Mouse (Mus musculus) stomach, embryonic 16.5 days (tissue): Measurements from ENCODE around the gene Glis1. TPM values are rescaled to one million over a fixed set of nuclear protein-coding genes. Genes with fewer than 3 reads are reported as not detected.

Experiments used
- ATAC-seq: fragments of 200-750 bp; cut with Nextera tagmentation; 2 replicates; pipeline ENCODE4 v1.8.0; 2017; ENCODE audit warnings: moderate number of reproducible peaks, moderate TSS enrichment; ENCODE audit not compliant: insufficient read depth, low FRiP score
- H3K27ac ChIP-seq: fragments of 300-500 bp; sonication (generic); 2 replicates; pipeline ENCODE4 v1.5.1; 2014; ENCODE audit warnings: low read length
- H3K27me3 ChIP-seq: fragments of 300-500 bp; sonication (generic); 2 replicates; pipeline ENCODE4 v1.6.1; 2014; ENCODE audit warnings: low read length, control low read depth, mixed read lengths; ENCODE audit not compliant: control insufficient read depth, insufficient read depth
- H3K36me3 ChIP-seq: fragments of 300-500 bp; sonication (generic); 2 replicates; pipeline ENCODE4 v1.6.1; 2014; ENCODE audit warnings: low read length; ENCODE audit not compliant: control insufficient read depth, insufficient read depth
- H3K4me1 ChIP-seq: fragments of 300-500 bp; sonication (generic); 2 replicates; pipeline ENCODE4 v1.6.1; 2014; ENCODE audit warnings: low read length, control low read depth, mixed read lengths; ENCODE audit not compliant: control insufficient read depth, insufficient read depth
- H3K4me2 ChIP-seq: fragments of 300-500 bp; sonication (generic); 2 replicates; pipeline ENCODE4 v1.6.1; 2014; ENCODE audit warnings: low read depth, low read length, mixed read lengths
- H3K4me3 ChIP-seq: fragments of 300-500 bp; sonication (generic); replicated peaks from 2 replicates; pipeline ENCODE4 v1.5.1; 2014; ENCODE audit warnings: mild to moderate bottlenecking, low read length
- H3K9ac ChIP-seq: fragments of 300-500 bp; sonication (generic); 2 replicates; pipeline ENCODE4 v1.6.1; 2014; ENCODE audit warnings: low read length
- H3K9me3 ChIP-seq: fragments of 300-500 bp; sonication (generic); replicated peaks from 2 replicates; pipeline ENCODE4 v1.6.1; 2016; ENCODE audit warnings: low read length, control low read depth; ENCODE audit not compliant: control insufficient read depth
- WGBS: fragments of 180-500 bp; shearing (Covaris S2); extraction: QIAGEN DNeasy Blood & Tissue Kit; methylation state at CpG from one replicate; pipeline ENCODE4 v1.1.7; 2014; 5-methylcytosine and 5-hydroxymethylcytosine counted together
- polyA plus RNA-seq: library from polyadenylated mRNA; unstranded; fragments of >200 nt; fragmentation: Nextera tagmentation; extraction: Ambion mirVana; gene quantifications from 2 replicates; pipeline ENCODE4 v1.2.1, GENCODE M21; 2015

The Glis1 gene
- polyA plus RNA-seq, 1 experiment from 2014 or later: 0.87 TPM

- 83% methylated on average over 4 of the region's 4 CpGs for WGBS
- Histone ChIP-seq H3K9ac (no peak overlapping the region), H3K36me3 (no peaks in the 10 kb centered on the region), H3K27ac (no peak overlapping the region), H3K27me3 (peaks cover 4% of the 10 kb centered on the region; the same call in 1 of the 2 replicates), H3K4me2 (no peak overlapping the region), H3K4me1 (0 out of 2 replicates have a peak, but pooled peaks cover 5% of the 10 kb centered on the region), H3K9me3 (no peaks in the 10 kb centered on the region), H3K4me3 (no peak overlapping the region)
- no peak for ATAC-seq
Observed at GRCm38 (mm10) chr4:107484221-107484575, 49.8 kb downstream of the Glis1 start.

GRCm38 (mm10) chr4:107485903-107486302, 51.5 kb downstream of the Glis1 start:
- no peak overlapping the region for H3K4me3 ChIP-seq
- H3K27ac ChIP-seq: no peak overlapping the region
- H3K36me3 ChIP-seq: no peaks in the 10 kb centered on the region
- no peaks in the 10 kb centered on the region for H3K4me1 ChIP-seq
- ATAC-seq: no peak
- H3K27me3 ChIP-seq: no peaks in the 10 kb centered on the region
- no peaks in the 10 kb centered on the region for H3K9me3 ChIP-seq
- H3K9ac ChIP-seq: no peak overlapping the region
- WGBS: 65% methylated on average over 5 of the region's 5 CpGs
- no peak overlapping the region for H3K4me2 ChIP-seq

- ATAC-seq: no peak; the same call in 1 of the 2 replicates
- WGBS: 80% methylated on average over 20 of the region's 20 CpGs
- Histone ChIP-seq H3K9ac (no peak overlapping the region), H3K4me2 (no peak overlapping the region), H3K9me3 (no peaks in the 10 kb centered on the region), H3K4me1 (no peaks in the 10 kb centered on the region), H3K27me3 (no peaks in the 10 kb centered on the region), H3K27ac (no peak overlapping the region), H3K36me3 (no peaks in the 10 kb centered on the region), H3K4me3 (no peak overlapping the region)
Observed at GRCm38 (mm10) chr4:107489121-107489840, 54.9 kb downstream of the Glis1 start.

- Histone ChIP-seq H3K4me2 (no peak overlapping the region), H3K9me3 (no peaks in the 10 kb centered on the region), H3K36me3 (no peaks in the 10 kb centered on the region), H3K27ac (no peak overlapping the region), H3K4me3 (no peak overlapping the region), H3K27me3 (no peaks in the 10 kb centered on the region), H3K4me1 (no peaks in the 10 kb centered on the region), H3K9ac (no peak overlapping the region)
- WGBS: 42% methylated on average over 5 of the region's 5 CpGs
- no peak for ATAC-seq
Observed at GRCm38 (mm10) chr4:107492991-107493390, 58.6 kb downstream of the Glis1 start.

- no peaks in the 10 kb centered on the region for H3K36me3 ChIP-seq
- no peak overlapping the region for H3K9ac ChIP-seq
- no peaks in the 10 kb centered on the region for H3K9me3 ChIP-seq
- 76% methylated on average over 9 of the region's 9 CpGs for WGBS
- no peak overlapping the region for H3K4me3 ChIP-seq
- no peak for ATAC-seq
- H3K4me2 ChIP-seq: no peak overlapping the region
- no peaks in the 10 kb centered on the region for H3K27me3 ChIP-seq
- no peak overlapping the region for H3K27ac ChIP-seq
- H3K4me1 ChIP-seq: no peaks in the 10 kb centered on the region
Observed at GRCm38 (mm10) chr4:107495751-107496430, 61.5 kb downstream of the Glis1 start.

DNA sequence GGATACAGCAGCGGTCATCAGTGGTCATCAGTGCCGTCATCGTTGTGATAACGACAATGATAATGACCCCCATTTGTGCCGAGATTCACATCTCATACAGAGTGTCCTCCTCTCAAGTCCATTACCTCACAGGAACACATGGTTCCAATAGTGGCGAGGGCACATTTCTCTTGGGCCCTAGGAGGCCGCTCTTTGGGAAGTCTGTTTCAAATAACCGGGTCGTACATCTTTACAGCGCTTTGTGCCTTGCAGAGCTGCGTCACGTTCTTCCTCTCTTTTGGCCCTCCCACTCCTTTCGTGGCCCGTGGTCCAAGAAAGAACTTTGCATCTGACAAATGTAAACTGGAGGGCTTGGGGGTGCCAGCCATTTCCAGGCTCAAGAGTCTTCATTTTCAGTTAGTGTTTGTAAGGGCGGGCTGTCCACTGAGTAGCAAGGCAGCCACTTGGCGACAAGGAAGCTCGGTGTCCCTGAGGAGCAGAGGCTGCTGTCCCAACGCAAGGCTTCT, 63.1 kb downstream of the Glis1 start:
- Histone ChIP-seq H3K27ac (no peak overlapping the region), H3K27me3 (no peaks in the 10 kb centered on the region), H3K4me1 (peaks cover 4% of the 10 kb centered on the region; the same call in 1 of the 2 replicates), H3K4me3 (no peak overlapping the region), H3K36me3 (no peaks in the 10 kb centered on the region), H3K9ac (no peak overlapping the region), H3K9me3 (no peaks in the 10 kb centered on the region), H3K4me2 (no peak overlapping the region)
- no peak for ATAC-seq
- WGBS: 84% methylated on average over 18 of the region's 18 CpGs

GRCm38 (mm10) chr4:107502601-107503051, 68.2 kb downstream of the Glis1 start:
- peak overlapping the region; percentile 50; the same call in 1 of the 2 replicates for H3K27ac ChIP-seq
- H3K27me3 ChIP-seq: no peaks in the 10 kb centered on the region
- peak; percentile 54; the same call in 1 of the 2 replicates for ATAC-seq
- 44% methylated on average over 10 of the region's 10 CpGs for WGBS
- H3K4me1 ChIP-seq: peaks cover 8% of the 10 kb centered on the region
- no peaks in the 10 kb centered on the region for H3K9me3 ChIP-seq
- H3K4me2 ChIP-seq: no peak overlapping the region
- no peak overlapping the region for H3K9ac ChIP-seq
- H3K36me3 ChIP-seq: no peaks in the 10 kb centered on the region
- no peak overlapping the region for H3K4me3 ChIP-seq

DNA sequence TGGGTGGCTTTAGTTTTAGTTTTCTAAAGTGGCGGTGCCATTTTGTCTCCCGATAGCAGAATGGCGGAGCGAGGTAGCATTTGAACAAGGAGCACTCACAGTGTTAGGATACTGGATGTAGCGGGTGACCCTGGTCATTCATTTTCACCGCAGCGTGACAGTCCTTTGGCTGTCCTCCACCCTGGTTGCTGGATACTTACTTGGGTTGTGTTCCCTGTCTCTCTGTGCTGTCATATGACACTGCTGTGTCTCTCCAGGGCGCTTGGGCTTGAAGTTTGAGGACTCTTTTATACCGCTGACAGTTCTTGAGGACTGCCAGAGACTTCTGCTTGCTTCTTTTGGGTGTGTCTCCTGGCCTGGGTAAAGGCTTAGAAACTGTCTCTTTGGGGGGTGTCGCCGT, 80.6 kb downstream of the Glis1 start:
- Histone ChIP-seq H3K9me3 (no peaks in the 10 kb centered on the region), H3K9ac (no peak overlapping the region), H3K4me2 (no peak overlapping the region), H3K4me1 (no peaks in the 10 kb centered on the region), H3K27ac (no peak overlapping the region), H3K4me3 (no peak overlapping the region), H3K27me3 (no peaks in the 10 kb centered on the region), H3K36me3 (no peaks in the 10 kb centered on the region)
- no peak for ATAC-seq
- WGBS: 88% methylated on average over 11 of the region's 11 CpGs

GRCm38 (mm10) chr4:107515626-107516025, 81.2 kb downstream of the Glis1 start:
- H3K27ac ChIP-seq: no peak overlapping the region
- no peak overlapping the region for H3K9ac ChIP-seq
- no peaks in the 10 kb centered on the region for H3K36me3 ChIP-seq
- ATAC-seq: no peak
- no peak overlapping the region for H3K4me3 ChIP-seq
- H3K9me3 ChIP-seq: no peaks in the 10 kb centered on the region
- H3K4me1 ChIP-seq: no peaks in the 10 kb centered on the region
- WGBS: 83% methylated on average over 7 of the region's 7 CpGs
- no peak overlapping the region for H3K4me2 ChIP-seq
- H3K27me3 ChIP-seq: no peaks in the 10 kb centered on the region
